Mouse (Mus musculus) cerebellum, adult 11-12 months (tissue): Measurements from ENCODE around the gene Gm28539.
A peak's percentile ranks its signal among the peaks of the same experiment; 100 is the strongest.
"Not testable (repeated sequence)": the region's sequence is repeated elsewhere in the genome, so short reads cannot be mapped to it uniquely, and the experiment has no call there.

ENCODE experiments used
- DNase-seq: peaks from one replicate; pipeline ENCODE4 v3.0.0; 2022

Gene Gm28539

DNA sequence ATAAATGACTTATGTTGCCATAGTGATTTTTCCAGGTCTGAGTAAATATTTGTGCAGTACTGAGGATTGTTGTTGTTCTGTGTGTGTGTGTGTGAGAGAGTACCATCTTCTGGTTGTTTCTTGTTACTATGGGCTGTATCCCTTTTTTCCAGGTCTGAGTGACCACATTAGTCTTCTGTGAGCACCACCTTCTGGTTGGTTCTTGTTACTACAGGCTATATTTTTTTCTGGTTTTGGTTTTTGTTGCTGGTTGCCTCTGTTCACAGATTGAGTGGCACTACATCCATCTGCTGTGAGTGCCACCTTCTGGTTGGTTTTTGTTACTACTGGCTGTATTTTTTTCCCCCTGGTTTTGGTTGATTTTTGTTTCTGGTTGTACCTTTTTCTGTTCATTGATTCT lies 22.2 kb downstream of the Gm28539 start:
- peak; percentile 65 for DNase-seq

DNA sequence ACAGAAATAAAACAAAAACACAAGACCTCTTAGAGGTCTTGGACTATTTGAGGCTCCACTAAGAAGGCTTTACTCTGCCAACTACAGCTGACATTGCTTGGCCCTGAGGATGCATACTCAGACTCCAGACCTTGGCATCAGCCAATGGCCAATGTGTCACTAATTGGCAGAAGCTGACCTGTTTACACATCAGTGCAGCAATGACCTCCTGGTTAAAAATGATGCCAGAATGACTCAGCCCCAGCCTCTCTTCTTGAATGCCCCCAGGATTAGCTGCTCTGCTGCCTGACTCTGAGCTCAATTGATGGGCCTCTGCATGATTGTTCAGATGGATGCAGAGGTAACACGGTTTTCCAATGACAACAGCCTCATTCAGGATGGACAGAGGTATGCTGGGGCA lies 23.8 kb downstream of the Gm28539 start:
- peak; percentile 47 for DNase-seq

GRCm38 (mm10) chr16:18870495-18870894 lies 34.1 kb downstream of the Gm28539 start:
- DNase-seq = not testable (repeated sequence)

DNA sequence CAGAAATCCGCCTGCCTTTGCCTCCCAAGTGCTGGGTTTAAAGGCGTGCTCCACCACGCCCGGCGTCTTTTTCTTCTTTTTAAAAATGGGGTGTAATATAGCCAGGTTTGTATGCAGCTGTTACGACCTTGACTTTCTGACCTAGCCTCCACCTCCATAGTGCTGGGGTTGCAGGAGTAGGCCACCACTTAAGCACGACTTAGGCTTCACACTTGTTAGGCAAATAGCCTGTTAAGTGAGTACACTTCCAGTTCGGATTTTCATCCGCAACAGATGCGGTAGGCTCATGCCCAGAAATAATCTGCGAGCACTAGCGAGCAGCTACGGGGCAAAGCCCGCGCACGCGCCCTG lies 39.7 kb downstream of the Gm28539 start:
- DNase-seq = no peak

GRCm38 (mm10) chr16:18876442-18877308 lies 40.3 kb downstream of the Gm28539 start, which contains the start of the genes Mrpl40 and Hira:
Gene Mrpl40, minus strand, starts transcription at chr16:18876862.
Gene Hira, plus strand, starts transcription at chr16:18877037.
- peak; percentile 96 for DNase-seq

DNA sequence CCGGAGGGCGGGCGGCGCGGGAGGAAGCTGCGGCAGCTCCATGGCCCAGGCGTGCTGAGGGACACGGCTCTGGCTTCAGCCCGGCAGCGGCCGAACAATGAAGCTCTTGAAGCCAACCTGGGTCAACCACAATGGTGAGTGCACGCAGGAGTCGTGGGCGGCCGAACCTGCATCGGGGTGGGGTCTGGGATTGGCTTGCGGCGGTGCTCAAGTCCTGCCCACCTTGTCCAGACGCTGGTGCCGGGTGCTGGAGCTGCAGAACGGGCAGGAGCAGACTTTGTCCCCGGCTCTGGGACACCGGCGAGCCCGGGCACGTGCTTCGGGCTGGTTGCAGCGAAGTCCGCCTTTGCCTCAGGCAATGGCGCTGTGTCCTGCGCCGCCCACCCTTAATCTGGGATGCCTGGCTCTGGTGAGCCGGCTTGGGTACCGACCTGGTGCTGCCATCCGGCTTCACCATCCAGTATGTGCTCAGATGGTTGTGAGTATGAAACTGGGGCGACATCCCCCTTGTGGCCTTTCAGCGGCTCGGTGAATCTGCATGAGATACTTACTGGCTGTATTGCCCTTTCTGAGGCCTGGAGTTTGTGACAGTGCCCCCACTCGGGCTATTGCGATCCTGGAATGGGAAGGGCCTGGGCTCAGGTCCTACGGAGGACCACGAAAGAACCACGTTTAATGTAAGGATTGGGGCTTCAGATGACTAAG lies 41.2 kb downstream of the Gm28539 start:
- DNase-seq = no peak

DNA sequence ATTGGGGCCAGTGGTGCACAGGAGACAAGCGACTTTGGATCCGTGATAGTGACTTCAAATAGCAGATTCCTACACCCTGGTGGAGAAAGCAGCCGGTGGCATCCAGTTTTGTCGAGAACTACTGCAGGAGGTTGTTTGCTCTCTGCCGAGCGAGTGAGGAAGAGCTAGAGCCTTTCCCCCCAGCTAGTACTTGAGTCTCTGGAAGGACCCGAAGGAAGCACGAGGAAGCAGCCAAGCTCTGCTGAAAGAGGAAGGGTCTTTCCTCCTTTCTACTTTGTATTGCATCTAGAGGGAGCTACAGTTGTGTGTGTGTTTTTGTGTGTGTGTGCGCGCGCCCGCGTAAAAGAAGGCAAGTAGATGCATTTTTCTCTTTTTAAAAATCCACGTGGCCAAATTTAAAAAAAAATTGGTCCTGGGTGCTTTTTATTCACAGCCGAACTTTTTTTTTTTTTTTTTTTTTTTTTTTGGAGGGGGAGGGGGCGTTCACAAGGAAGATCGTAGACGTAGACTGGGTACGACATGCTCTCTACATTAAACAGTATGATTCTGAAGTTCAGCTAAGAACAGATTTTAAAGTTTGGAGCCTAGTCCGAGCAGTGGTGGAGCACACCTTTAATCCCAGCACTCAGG lies 41.8 kb downstream of the Gm28539 start:
- peak; percentile 38 for DNase-seq

DNA sequence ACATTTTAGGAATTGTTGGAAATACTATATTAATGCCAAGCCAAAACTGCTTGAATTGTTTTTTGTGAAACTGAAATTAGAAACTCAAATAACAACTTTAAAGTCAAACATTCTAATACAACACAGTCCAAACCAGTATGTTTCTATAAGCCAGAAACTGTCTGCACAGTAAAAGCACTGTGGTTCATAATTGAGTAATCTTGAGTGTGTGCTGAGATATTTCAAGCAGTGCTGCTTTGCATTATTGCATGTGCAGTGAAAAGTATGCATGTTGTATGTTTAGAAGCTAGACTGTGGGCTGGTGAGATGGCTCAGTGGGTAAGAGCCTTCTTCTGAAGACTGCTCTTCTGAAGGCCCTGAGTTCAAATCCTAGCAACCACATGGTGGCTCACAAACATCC lies 47.7 kb downstream of the Gm28539 start:
- no peak for DNase-seq

DNA sequence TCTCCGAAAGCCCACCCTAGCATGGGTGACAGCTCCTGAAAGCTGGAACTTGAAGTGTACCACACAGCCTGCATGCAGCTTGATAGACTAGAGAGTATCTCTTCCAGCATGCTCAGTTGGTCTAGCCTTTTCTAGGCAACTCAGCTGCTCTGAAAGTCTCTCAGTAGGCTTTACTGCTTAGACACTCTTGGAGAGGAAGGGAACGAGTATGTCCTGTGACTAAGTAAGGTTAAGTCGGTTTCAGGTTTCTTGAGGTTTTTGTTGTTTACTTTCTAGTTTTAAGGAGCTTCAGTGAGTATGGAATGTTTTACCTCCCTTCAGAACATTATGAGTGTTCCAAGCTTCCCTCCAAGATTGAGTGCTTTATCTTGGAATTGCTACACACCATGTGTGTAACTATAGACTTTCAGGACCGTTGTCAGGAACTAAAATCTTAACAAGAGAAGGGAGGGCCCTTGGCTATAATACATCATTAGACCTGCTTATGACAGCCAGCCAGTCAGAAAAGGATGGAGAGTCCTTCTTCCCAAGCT lies 57.5 kb downstream of the Gm28539 start:
- DNase-seq = no peak

GRCm38 (mm10) chr16:18895249-18895648 lies 58.9 kb downstream of the Gm28539 start:
- DNase-seq = no peak

GRCm38 (mm10) chr16:18896429-18896828 lies 60.0 kb downstream of the Gm28539 start:
- no peak for DNase-seq

DNA sequence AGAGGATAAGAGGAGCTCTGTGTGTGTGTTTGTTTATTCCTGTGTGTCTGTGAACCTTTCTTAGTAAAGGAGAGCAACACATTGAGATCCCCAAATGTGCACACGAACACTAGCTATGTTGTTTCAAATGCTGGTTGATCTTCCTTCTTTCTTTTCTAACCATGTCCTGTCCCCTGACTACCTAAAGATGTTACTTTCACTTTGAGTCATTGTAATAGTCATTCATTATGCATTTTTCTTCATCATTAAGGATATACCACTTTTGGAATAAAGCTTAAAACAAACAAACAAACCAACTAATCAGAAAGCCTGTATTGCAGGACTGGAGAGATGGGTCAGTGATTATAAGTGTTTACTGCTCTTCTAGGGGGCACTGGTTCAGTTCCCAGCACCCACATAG lies 69.3 kb downstream of the Gm28539 start:
- DNase-seq = no peak

GRCm38 (mm10) chr16:18916064-18916463 lies 79.7 kb downstream of the Gm28539 start:
- DNase-seq = no peak

- DNase-seq = no peak
Measured at GRCm38 (mm10) chr16:18921771-18922170, 85.4 kb downstream of the Gm28539 start.

DNA sequence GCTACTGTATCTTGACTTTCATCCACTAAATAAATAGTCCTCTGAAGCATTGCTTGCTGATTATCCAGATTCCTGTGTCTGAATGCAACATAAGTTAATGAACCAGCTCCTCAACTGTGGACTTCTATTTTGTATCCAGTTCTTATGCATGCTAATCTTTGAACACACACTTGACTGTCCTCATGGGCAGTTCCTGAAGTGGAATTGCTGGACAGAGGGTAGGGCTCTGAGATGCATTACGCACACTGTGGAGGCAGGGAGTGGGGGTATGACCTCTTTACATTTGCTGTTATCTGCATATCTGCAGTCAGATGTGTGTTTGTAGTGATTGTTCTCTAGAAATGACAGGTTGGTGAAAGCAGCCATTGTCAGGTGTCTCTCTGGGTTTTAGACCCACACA lies 91.6 kb downstream of the Gm28539 start:
- DNase-seq = no peak

DNA sequence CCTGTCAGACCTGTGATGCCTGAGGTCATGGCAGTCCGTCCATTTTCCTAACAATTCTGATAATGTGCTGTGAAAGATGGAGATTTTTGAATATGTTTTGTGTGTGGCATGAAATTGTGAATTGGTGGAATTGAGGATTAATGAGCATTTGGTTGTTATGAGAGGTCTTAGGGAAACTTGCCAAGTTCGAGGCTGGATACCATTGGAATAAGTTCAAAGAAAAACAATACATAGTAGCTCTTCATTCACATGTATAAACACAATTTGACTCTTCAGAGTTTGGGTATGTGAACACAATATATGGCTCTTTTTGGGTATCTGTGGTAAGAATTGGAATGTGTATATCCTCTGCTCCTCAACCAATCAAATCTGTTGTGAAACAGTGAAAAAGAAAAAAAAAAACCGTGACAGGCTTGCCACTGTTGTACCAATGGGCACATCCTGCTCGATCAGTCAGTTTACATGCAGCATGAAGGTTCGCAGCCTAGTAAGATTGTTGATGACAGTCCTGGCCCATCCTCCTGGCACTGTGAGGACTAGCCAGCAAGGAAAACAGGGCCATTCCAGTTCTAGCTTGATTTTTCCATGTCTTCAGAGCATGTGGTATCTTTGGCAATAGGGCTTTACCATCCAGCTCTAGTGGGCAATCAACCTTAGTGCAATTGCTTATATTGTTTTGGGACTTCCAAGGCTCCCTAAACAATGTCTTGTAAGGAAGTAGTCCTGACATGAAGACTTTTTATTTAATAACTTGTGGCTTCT lies 102.1 kb downstream of the Gm28539 start:
- no peak for DNase-seq

- DNase-seq = no peak
Measured at GRCm38 (mm10) chr16:18943906-18944305, 107.5 kb downstream of the Gm28539 start.

DNA sequence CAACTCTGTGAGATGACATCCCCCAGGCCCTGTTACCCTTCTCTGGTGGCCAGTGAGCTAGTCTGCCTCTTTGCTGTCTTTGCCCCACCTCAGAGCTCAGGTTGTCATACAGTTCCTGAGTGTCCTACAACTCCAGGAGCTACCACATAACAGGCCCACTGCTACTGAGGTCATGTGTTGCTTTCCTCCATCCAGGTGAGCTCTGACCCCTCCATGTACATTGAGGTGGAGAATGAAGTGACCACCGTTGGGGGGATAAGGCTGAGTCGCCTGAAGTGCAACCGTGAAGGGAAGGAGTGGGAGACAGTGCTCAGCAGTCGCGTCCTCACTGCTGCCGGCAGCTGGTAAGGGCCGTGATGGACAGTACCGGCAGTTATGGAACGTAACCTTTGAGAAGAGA lies 112.6 kb downstream of the Gm28539 start:
- no peak for DNase-seq

DNA sequence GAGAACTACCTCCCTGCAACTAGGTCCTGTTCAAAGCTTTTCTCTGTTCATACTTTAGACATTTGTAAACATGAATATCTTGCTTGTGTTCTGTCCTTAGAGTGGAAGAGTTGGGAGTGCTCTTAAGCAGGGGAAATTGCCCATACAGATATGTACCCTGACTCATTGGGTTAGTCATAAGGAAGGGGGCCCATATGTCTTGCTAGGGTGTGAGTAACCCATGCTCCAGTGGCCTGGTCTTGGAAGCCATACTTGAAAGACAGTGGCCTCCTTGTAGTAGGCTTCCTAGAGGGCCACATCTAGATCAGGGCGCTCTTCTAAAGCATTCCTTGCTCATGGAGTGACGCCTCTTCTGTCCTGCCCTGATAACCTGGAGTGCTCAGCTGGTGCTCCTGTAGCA lies 114.0 kb downstream of the Gm28539 start:
- no peak for DNase-seq

DNA sequence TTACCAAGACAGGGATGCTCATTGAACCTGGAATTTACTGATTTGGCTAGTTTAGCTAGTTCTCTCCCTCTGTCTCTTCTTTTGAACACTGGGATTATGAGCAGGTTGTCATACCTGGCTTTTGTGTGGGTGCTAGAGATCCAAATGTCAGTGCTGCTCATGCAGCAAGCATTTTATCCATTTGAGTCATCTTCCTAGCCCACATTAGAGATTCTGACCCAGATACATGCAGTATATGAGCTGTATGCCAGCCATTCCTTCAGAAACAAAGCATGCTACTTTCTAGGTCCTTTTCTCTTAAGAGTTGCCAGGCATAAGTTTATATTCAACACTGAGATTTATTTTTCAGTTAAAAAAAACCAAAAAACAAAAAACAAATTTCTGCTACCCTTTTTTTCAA lies 116.4 kb downstream of the Gm28539 start:
- DNase-seq = no peak

DNA sequence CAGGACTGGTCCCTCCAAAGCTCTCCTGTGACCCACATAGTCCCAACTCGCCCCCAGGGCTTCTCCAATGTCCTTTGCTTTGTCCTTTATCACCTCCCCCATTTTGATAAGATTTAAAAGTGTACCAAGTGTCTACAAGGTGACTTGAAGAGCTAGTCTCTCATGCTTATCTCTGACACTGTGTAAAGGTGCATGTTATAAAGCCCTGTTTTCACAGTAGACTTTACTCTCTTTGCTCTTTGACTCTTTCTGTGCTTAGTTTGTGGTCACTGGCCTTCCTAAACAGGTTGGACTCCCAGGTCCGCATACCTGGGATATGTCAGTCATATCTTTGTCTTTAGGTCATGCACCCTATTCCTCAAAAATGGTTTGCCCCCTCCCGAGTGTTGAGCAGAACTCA lies 118.7 kb downstream of the Gm28539 start:
- DNase-seq = no peak

GRCm38 (mm10) chr16:18963486-18963885 lies 127.1 kb downstream of the Gm28539 start:
- DNase-seq = no peak
